Mouse (Mus musculus): ENCODE measurements around the gene Arhgap42. TPM values are rescaled to one million over a fixed set of nuclear protein-coding genes. Genes with fewer than 3 reads are reported as not detected.

Gene Arhgap42
- polyA plus RNA-seq, 1 experiment from 2014 or later, result 12.3 TPM

GRCm38 (mm10) chr9:9245994-9246393, 7.1 kb upstream of the Arhgap42 start:
- H3K9ac ChIP-seq (ENCODE audit: low read depth, low read length), result no peak overlapping the region
- H3K4me3 ChIP-seq (ENCODE audit: low read depth, low read length), result no peak overlapping the region
- no peak for ATAC-seq (replicated peaks; ENCODE audit: insufficient number of reproducible peaks, low FRiP score, low TSS enrichment)
- no peaks in the 10 kb centered on the region for H3K36me3 ChIP-seq (ENCODE audit: control insufficient read depth, insufficient read depth, low read length)
- no peak overlapping the region for H3K27ac ChIP-seq (ENCODE audit: low read depth, low read length)
- no peaks in the 10 kb centered on the region for H3K9me3 ChIP-seq (replicated peaks; ENCODE audit: control insufficient read depth, low read length)
- H3K4me2 ChIP-seq, result no peak overlapping the region
- H3K27me3 ChIP-seq (ENCODE audit: control insufficient read depth, insufficient read depth, low read length), result no peaks in the 10 kb centered on the region
- no peaks in the 10 kb centered on the region; the same call in 1 of the 2 replicates for H3K4me1 ChIP-seq (ENCODE audit: control insufficient read depth, insufficient read depth, low read length)

GRCm38 (mm10) chr9:9243834-9244233, 4.9 kb upstream of the Arhgap42 start:
- Histone ChIP-seq H3K27ac (ENCODE audit: low read depth, low read length) (no peak overlapping the region), H3K27me3 (ENCODE audit: control insufficient read depth, insufficient read depth, low read length) (no peaks in the 10 kb centered on the region), H3K4me3 (ENCODE audit: low read depth, low read length) (no peak overlapping the region), H3K9me3 (replicated peaks; ENCODE audit: control insufficient read depth, low read length) (no peaks in the 10 kb centered on the region), H3K9ac (ENCODE audit: low read depth, low read length) (no peak overlapping the region), H3K4me2 (no peak overlapping the region), H3K36me3 (ENCODE audit: control insufficient read depth, insufficient read depth, low read length) (no peaks in the 10 kb centered on the region), H3K4me1 (ENCODE audit: control insufficient read depth, insufficient read depth, low read length) (no peaks in the 10 kb centered on the region; the same call in 1 of the 2 replicates)
- 67% methylated on average over 4 of the region's 4 CpGs for WGBS (ENCODE audit: insufficient replicate concordance)
- no peak for ATAC-seq (replicated peaks; ENCODE audit: insufficient number of reproducible peaks, low FRiP score, low TSS enrichment)

- Histone ChIP-seq H3K4me3 (ENCODE audit: low read depth, low read length) (no peak overlapping the region), H3K4me1 (ENCODE audit: control insufficient read depth, insufficient read depth, low read length) (no peaks in the 10 kb centered on the region; the same call in 1 of the 2 replicates), H3K9me3 (replicated peaks; ENCODE audit: control insufficient read depth, low read length) (no peaks in the 10 kb centered on the region), H3K27me3 (ENCODE audit: control insufficient read depth, insufficient read depth, low read length) (no peaks in the 10 kb centered on the region), H3K4me2 (no peak overlapping the region), H3K9ac (ENCODE audit: low read depth, low read length) (no peak overlapping the region), H3K27ac (ENCODE audit: low read depth, low read length) (no peak overlapping the region), H3K36me3 (ENCODE audit: control insufficient read depth, insufficient read depth, low read length) (no peaks in the 10 kb centered on the region)
- no peak for ATAC-seq (replicated peaks; ENCODE audit: insufficient number of reproducible peaks, low FRiP score, low TSS enrichment)
- WGBS (ENCODE audit: insufficient replicate concordance), result 81% methylated on average over 7 of the region's 7 CpGs
Measured at GRCm38 (mm10) chr9:9241202-9241795, 2.4 kb upstream of the Arhgap42 start.

GRCm38 (mm10) chr9:9237511-9237910, 1.4 kb downstream of the Arhgap42 start:
- H3K27me3 ChIP-seq (ENCODE audit: control insufficient read depth, insufficient read depth, low read length), result no peaks in the 10 kb centered on the region
- no peak overlapping the region for H3K9ac ChIP-seq (ENCODE audit: low read depth, low read length)
- no peaks in the 10 kb centered on the region; the same call in 1 of the 2 replicates for H3K4me1 ChIP-seq (ENCODE audit: control insufficient read depth, insufficient read depth, low read length)
- H3K4me2 ChIP-seq, result peak overlapping the region; percentile 67
- no peaks in the 10 kb centered on the region for H3K36me3 ChIP-seq (ENCODE audit: control insufficient read depth, insufficient read depth, low read length)
- H3K27ac ChIP-seq (ENCODE audit: low read depth, low read length), result no peak overlapping the region
- H3K9me3 ChIP-seq (replicated peaks; ENCODE audit: control insufficient read depth, low read length), result no peaks in the 10 kb centered on the region
- H3K4me3 ChIP-seq (ENCODE audit: low read depth, low read length), result peak overlapping the region; percentile 80; the same call in 1 of the 2 replicates
- ATAC-seq (replicated peaks; ENCODE audit: insufficient number of reproducible peaks, low FRiP score, low TSS enrichment), result no peak
- WGBS (ENCODE audit: insufficient replicate concordance), result 61% methylated on average over 5 of the region's 5 CpGs

GRCm38 (mm10) chr9:9229662-9230061, 9.2 kb downstream of the Arhgap42 start:
- Histone ChIP-seq H3K27ac (ENCODE audit: low read depth, low read length) (no peak overlapping the region), H3K4me3 (ENCODE audit: low read depth, low read length) (no peak overlapping the region), H3K9ac (ENCODE audit: low read depth, low read length) (no peak overlapping the region), H3K27me3 (ENCODE audit: control insufficient read depth, insufficient read depth, low read length) (no peaks in the 10 kb centered on the region), H3K9me3 (replicated peaks; ENCODE audit: control insufficient read depth, low read length) (no peaks in the 10 kb centered on the region), H3K4me1 (ENCODE audit: control insufficient read depth, insufficient read depth, low read length) (no peaks in the 10 kb centered on the region), H3K4me2 (no peak overlapping the region), H3K36me3 (ENCODE audit: control insufficient read depth, insufficient read depth, low read length) (no peaks in the 10 kb centered on the region)
- no peak for ATAC-seq (replicated peaks; ENCODE audit: insufficient number of reproducible peaks, low FRiP score, low TSS enrichment)
- 80% methylated on average over 3 of the region's 3 CpGs for WGBS (ENCODE audit: insufficient replicate concordance)

GRCm38 (mm10) chr9:9224837-9225236, 14.1 kb downstream of the Arhgap42 start:
- Histone ChIP-seq H3K27ac (ENCODE audit: low read depth, low read length) (no peak overlapping the region), H3K36me3 (ENCODE audit: control insufficient read depth, insufficient read depth, low read length) (no peaks in the 10 kb centered on the region), H3K9me3 (replicated peaks; ENCODE audit: control insufficient read depth, low read length) (no peaks in the 10 kb centered on the region), H3K4me3 (ENCODE audit: low read depth, low read length) (no peak overlapping the region), H3K4me1 (ENCODE audit: control insufficient read depth, insufficient read depth, low read length) (no peaks in the 10 kb centered on the region), H3K27me3 (ENCODE audit: control insufficient read depth, insufficient read depth, low read length) (peaks cover 4% of the 10 kb centered on the region; the same call in 1 of the 2 replicates), H3K9ac (ENCODE audit: low read depth, low read length) (no peak overlapping the region), H3K4me2 (no peak overlapping the region)
- 74% methylated on average over 1 of the region's 1 CpGs for WGBS (ENCODE audit: insufficient replicate concordance)
- ATAC-seq (replicated peaks; ENCODE audit: insufficient number of reproducible peaks, low FRiP score, low TSS enrichment), result no peak

- 70% methylated on average over 3 of the region's 3 CpGs for WGBS (ENCODE audit: insufficient replicate concordance)
- H3K4me3 ChIP-seq (ENCODE audit: low read depth, low read length), result no peak overlapping the region
- H3K27me3 ChIP-seq (ENCODE audit: control insufficient read depth, insufficient read depth, low read length), result peaks cover 12% of the 10 kb centered on the region
- H3K4me1 ChIP-seq (ENCODE audit: control insufficient read depth, insufficient read depth, low read length), result no peaks in the 10 kb centered on the region
- no peaks in the 10 kb centered on the region for H3K9me3 ChIP-seq (replicated peaks; ENCODE audit: control insufficient read depth, low read length)
- H3K9ac ChIP-seq (ENCODE audit: low read depth, low read length), result no peak overlapping the region
- no peak for ATAC-seq (replicated peaks; ENCODE audit: insufficient number of reproducible peaks, low FRiP score, low TSS enrichment)
- no peak overlapping the region for H3K27ac ChIP-seq (ENCODE audit: low read depth, low read length)
- H3K4me2 ChIP-seq, result no peak overlapping the region
- H3K36me3 ChIP-seq (ENCODE audit: control insufficient read depth, insufficient read depth, low read length), result no peaks in the 10 kb centered on the region
Measured at GRCm38 (mm10) chr9:9223384-9223783, 15.5 kb downstream of the Arhgap42 start.

- ATAC-seq (replicated peaks; ENCODE audit: insufficient number of reproducible peaks, low FRiP score, low TSS enrichment), result no peak
- Histone ChIP-seq H3K4me1 (ENCODE audit: control insufficient read depth, insufficient read depth, low read length) (no peaks in the 10 kb centered on the region), H3K36me3 (ENCODE audit: control insufficient read depth, insufficient read depth, low read length) (no peaks in the 10 kb centered on the region), H3K9me3 (replicated peaks; ENCODE audit: control insufficient read depth, low read length) (no peaks in the 10 kb centered on the region), H3K27ac (ENCODE audit: low read depth, low read length) (no peak overlapping the region), H3K4me3 (ENCODE audit: low read depth, low read length) (no peak overlapping the region), H3K4me2 (no peak overlapping the region), H3K9ac (ENCODE audit: low read depth, low read length) (no peak overlapping the region), H3K27me3 (ENCODE audit: control insufficient read depth, insufficient read depth, low read length) (peaks cover 15% of the 10 kb centered on the region)
- WGBS (ENCODE audit: insufficient replicate concordance), result 80% methylated on average over 3 of the region's 3 CpGs
Measured at GRCm38 (mm10) chr9:9221950-9222486, 16.9 kb downstream of the Arhgap42 start.

- H3K36me3 ChIP-seq (ENCODE audit: control insufficient read depth, insufficient read depth, low read length), result no peaks in the 10 kb centered on the region
- no peak for ATAC-seq (replicated peaks; ENCODE audit: insufficient number of reproducible peaks, low FRiP score, low TSS enrichment)
- no peak overlapping the region for H3K4me3 ChIP-seq (ENCODE audit: low read depth, low read length)
- H3K27ac ChIP-seq (ENCODE audit: low read depth, low read length), result no peak overlapping the region
- no peak overlapping the region for H3K9ac ChIP-seq (ENCODE audit: low read depth, low read length)
- 74% methylated on average over 4 of the region's 4 CpGs for WGBS (ENCODE audit: insufficient replicate concordance)
- peaks cover 15% of the 10 kb centered on the region for H3K27me3 ChIP-seq (ENCODE audit: control insufficient read depth, insufficient read depth, low read length)
- H3K4me2 ChIP-seq, result no peak overlapping the region
- H3K9me3 ChIP-seq (replicated peaks; ENCODE audit: control insufficient read depth, low read length), result no peaks in the 10 kb centered on the region
- no peaks in the 10 kb centered on the region for H3K4me1 ChIP-seq (ENCODE audit: control insufficient read depth, insufficient read depth, low read length)
Measured at GRCm38 (mm10) chr9:9221185-9221584, 17.7 kb downstream of the Arhgap42 start.

All from heart, embryonic 11.5 days (tissue).